Mouse (Mus musculus) lung, embryonic 15.5 days (tissue): ENCODE results near the gene Lrrc43. TPM values are rescaled to one million over a fixed set of nuclear protein-coding genes. Genes with fewer than 3 reads are reported as not detected.

ENCODE experiments used
- microRNA-seq: library from miRNA; unstranded; fragments of <30 nt; microRNA quantifications from one replicate; pipeline ENCODE4, GENCODE M21; 2016
- polyA plus RNA-seq: library from polyadenylated mRNA; unstranded; fragments of >200 nt; fragmentation: Nextera tagmentation; extraction: Ambion mirVana; gene quantifications from 2 replicates; pipeline ENCODE4 v1.2.1, GENCODE M21; 2015

The Lrrc43 gene
- polyA plus RNA-seq, 1 experiment from 2014 or later = 0.65 TPM

Small RNA genes lying within 50 kb of the gene (microRNA-seq; reads per million reads assigned to microRNA genes)
- 2.8 reads per million, percentile 10 among the genes with 10 or more reads in this experiment for gene Mir7647

Other genes starting within 250 kb of the Lrrc43 start
- 0.84 and 1.00 TPM in 2 replicates for gene Wdr66, start 237.2 kb upstream of the Lrrc43 start, polyA plus RNA-seq
- 21.2 and 24.6 TPM in 2 replicates for gene Bcl7a, start 145.5 kb upstream of the Lrrc43 start, polyA plus RNA-seq
- 17.1 and 20.6 TPM in 2 replicates for gene Mlxip, start 94.5 kb upstream of the Lrrc43 start, polyA plus RNA-seq
- not detected in 2 replicates for gene Il31, start 184 bp downstream of the Lrrc43 start, polyA plus RNA-seq
- gene B3gnt4, start 21.2 kb downstream of the Lrrc43 start, polyA plus RNA-seq = 0.40 and 0.54 TPM in 2 replicates
- gene Diablo, start 34.9 kb downstream of the Lrrc43 start, polyA plus RNA-seq = 109 and 115 TPM in 2 replicates
- gene Gm49027, start 36.2 kb downstream of the Lrrc43 start, polyA plus RNA-seq = 0.36 and 1.3 TPM in 2 replicates
- gene Vps33a, start 83.7 kb downstream of the Lrrc43 start, polyA plus RNA-seq = 24.1 and 24.7 TPM in 2 replicates
- 35.5 and 39.1 TPM in 2 replicates for gene Clip1, start 195.3 kb downstream of the Lrrc43 start, polyA plus RNA-seq
- 67.1 and 90.4 TPM in 2 replicates for gene Zcchc8, start 231.8 kb downstream of the Lrrc43 start, polyA plus RNA-seq